Mouse (Mus musculus) MEL (cell line): Measurements from ENCODE around the gene Rgs19. TPM values are rescaled to one million over a fixed set of nuclear protein-coding genes. Genes with fewer than 3 reads are reported as not detected.

Source experiments
- DNase-seq: peaks from one replicate; pipeline ENCODE4 v3.0.0; 2011; ENCODE audit warnings: low read depth, low spot score
- H3K27ac ChIP-seq: 2 replicates; pipeline ENCODE4 v1.5.1; 2012; ENCODE audit warnings: low read depth, mild to moderate bottlenecking, control low read depth, low read length, moderate library complexity; ENCODE audit not compliant: control insufficient read depth
- H3K27me3 ChIP-seq, 2 experiments: fragments of 150-350 bp in 1 of 2; sonication (generic) in 1 of 2; 2 replicates each; pipeline ENCODE4 v1.6.1; 2012; ENCODE audit warnings: low read length in 2 of 2, mild to moderate bottlenecking in 2 of 2, improper control_type of control experiment in 1 of 2, moderate library complexity in 1 of 2; ENCODE audit not compliant: insufficient read depth in 2 of 2, control insufficient read depth in 1 of 2
- H3K36me3 ChIP-seq, 2 experiments: 2 replicates each; pipeline ENCODE4 v1.6.1; 2012 to 2014; ENCODE audit warnings: low read length in 2 of 2, improper control_type of control experiment in 1 of 2, inconsistent platforms in 1 of 2, mild to moderate bottlenecking in 1 of 2; ENCODE audit not compliant: insufficient read depth in 2 of 2, control insufficient read depth in 1 of 2
- H3K4me1 ChIP-seq, 2 experiments: fragments of 150-350 bp in 1 of 2; sonication (generic) in 1 of 2; 2 replicates each; pipeline ENCODE4 v1.6.1; 2012; ENCODE audit warnings: low read length in 2 of 2, improper control_type of control experiment in 1 of 2, mild to moderate bottlenecking in 1 of 2; ENCODE audit not compliant: insufficient read depth in 2 of 2, control insufficient read depth in 1 of 2
- H3K4me3 ChIP-seq, 2 experiments: fragments of 150-350 bp in 1 of 2; sonication (generic) in 1 of 2; 2 replicates each; pipeline ENCODE4 v1.5.1; 2012; ENCODE audit warnings: low read depth in 2 of 2, low read length in 2 of 2, mild to moderate bottlenecking in 2 of 2, moderate library complexity in 2 of 2, control low read depth in 1 of 2, improper control_type of control experiment in 1 of 2; ENCODE audit not compliant: control insufficient read depth in 1 of 2, insufficient read depth in 1 of 2
- H3K79me2 ChIP-seq: 2 replicates; pipeline ENCODE4 v1.6.1; 2012; ENCODE audit warnings: mild to moderate bottlenecking, low read length, moderate library complexity; ENCODE audit not compliant: control insufficient read depth, poor library complexity, insufficient read depth
- H3K9ac ChIP-seq: 2 replicates; pipeline ENCODE4 v1.6.1; 2012; ENCODE audit warnings: low read depth, mild to moderate bottlenecking, control low read depth, low read length, moderate library complexity; ENCODE audit not compliant: control insufficient read depth, poor library complexity, severe bottlenecking
- H3K9me3 ChIP-seq: fragments of 150-350 bp; sonication (generic); replicated peaks from 2 replicates; pipeline ENCODE4 v1.6.1; 2012; ENCODE audit warnings: mild to moderate bottlenecking, low read length, improper control_type of control experiment, moderate library complexity; ENCODE audit not compliant: insufficient read depth
- CHD2 ChIP-seq: IDR thresholded peaks from 2 replicates; pipeline ENCODE4 v1.6.1; 2011; ENCODE audit warnings: low read length, improper control_type of control experiment
- CTCF ChIP-seq, 3 experiments: IDR thresholded peaks in 2 of 3; conservative IDR thresholded peaks in 1 of 3; 2 replicates each; pipeline ENCODE4 v1.5.1; 2011 to 2012; ENCODE audit warnings: low read length in 3 of 3, low read depth in 2 of 3, mild to moderate bottlenecking in 2 of 3, improper control_type of control experiment in 1 of 3, inconsistent platforms in 1 of 3, mixed read lengths in 1 of 3, moderate library complexity in 1 of 3; ENCODE audit not compliant: control insufficient read depth in 1 of 3, insufficient read depth in 1 of 3, poor library complexity in 1 of 3, severe bottlenecking in 1 of 3
- E2F4 ChIP-seq: IDR thresholded peaks from 2 replicates; pipeline ENCODE4 v1.6.1; 2011; ENCODE audit warnings: low read depth, low read length, improper control_type of control experiment, borderline replicate concordance
- ELF1 ChIP-seq: IDR thresholded peaks from 2 replicates; pipeline ENCODE4 v1.6.1; 2014; ENCODE audit warnings: low read depth, mild to moderate bottlenecking, inconsistent platforms, low read length, improper control_type of control experiment, moderate library complexity
- EP300 ChIP-seq, 2 experiments: IDR thresholded peaks; 2 replicates each; pipeline ENCODE4 v1.6.1; 2011; ENCODE audit warnings: improper control_type of control experiment in 2 of 2, low read length in 2 of 2, low read depth in 1 of 2, mild to moderate bottlenecking in 1 of 2
- ETS1 ChIP-seq: IDR thresholded peaks from 2 replicates; pipeline ENCODE4 v1.6.1; 2012; ENCODE audit warnings: low read depth, mild to moderate bottlenecking, inconsistent platforms, low read length, improper control_type of control experiment, moderate library complexity
- GATA1 ChIP-seq: IDR thresholded peaks from 2 replicates; pipeline ENCODE4 v1.6.1; 2011; ENCODE audit warnings: low read depth, low read length, improper control_type of control experiment
- KAT2A ChIP-seq: conservative IDR thresholded peaks from 2 replicates; pipeline ENCODE4 v1.6.1; 2012; ENCODE audit warnings: low read depth, low read length, improper control_type of control experiment, inconsistent platforms
- MAX ChIP-seq: IDR thresholded peaks from 2 replicates; pipeline ENCODE4 v1.6.1; 2011; ENCODE audit warnings: low read length, improper control_type of control experiment
- MEF2A ChIP-seq: IDR thresholded peaks from 2 replicates; pipeline ENCODE4 v1.6.1; 2014; ENCODE audit warnings: low read depth, mild to moderate bottlenecking, inconsistent platforms, low read length, improper control_type of control experiment; ENCODE audit not compliant: poor library complexity, insufficient replicate concordance, severe bottlenecking; ENCODE audit errors: extremely low read depth
- MXI1 ChIP-seq: IDR thresholded peaks from 2 replicates; pipeline ENCODE4 v1.6.1; 2011; ENCODE audit warnings: mild to moderate bottlenecking, low read depth, low read length, improper control_type of control experiment
- NELFE ChIP-seq: IDR thresholded peaks from 2 replicates; pipeline ENCODE4 v1.6.1; 2011; ENCODE audit warnings: low read depth, low read length, improper control_type of control experiment
- NRF1 ChIP-seq: IDR thresholded peaks from 2 replicates; pipeline ENCODE4 v1.6.1; 2014; ENCODE audit warnings: low read depth, mild to moderate bottlenecking, inconsistent platforms, low read length, improper control_type of control experiment, moderate library complexity; ENCODE audit not compliant: poor library complexity, insufficient read depth, severe bottlenecking
- POLR2A ChIP-seq, 2 experiments: IDR thresholded peaks; 2 replicates each; pipeline ENCODE4 v1.6.1; 2011 to 2012; ENCODE audit warnings: low read length in 2 of 2, mild to moderate bottlenecking in 2 of 2, control low read depth in 1 of 2, improper control_type of control experiment in 1 of 2, low read depth in 1 of 2, moderate library complexity in 1 of 2; ENCODE audit not compliant: control insufficient read depth in 1 of 2, insufficient read depth in 1 of 2, poor library complexity in 1 of 2
- POLR2AphosphoS2 ChIP-seq: IDR thresholded peaks from 2 replicates; pipeline ENCODE4 v1.6.1; 2011; ENCODE audit warnings: low read length, improper control_type of control experiment
- SIN3A ChIP-seq: IDR thresholded peaks from 2 replicates; pipeline ENCODE4 v1.6.1; 2012; ENCODE audit warnings: low read length, improper control_type of control experiment, inconsistent platforms
- TAL1 ChIP-seq: IDR thresholded peaks from 2 replicates; pipeline ENCODE4 v1.6.1; 2012; ENCODE audit warnings: mild to moderate bottlenecking, inconsistent platforms, low read length, moderate library complexity, mixed read lengths
- USF1 ChIP-seq: IDR thresholded peaks from 2 replicates; pipeline ENCODE4 v1.6.1; 2014; ENCODE audit warnings: low read depth, mild to moderate bottlenecking, inconsistent platforms, low read length, improper control_type of control experiment, moderate library complexity
- USF2 ChIP-seq, 2 experiments: IDR thresholded peaks; 2 replicates each; pipeline ENCODE4 v1.6.1; 2011 to 2012; ENCODE audit warnings: improper control_type of control experiment in 2 of 2, low read length in 2 of 2, borderline replicate concordance in 1 of 2, inconsistent platforms in 1 of 2, low read depth in 1 of 2, mild to moderate bottlenecking in 1 of 2; ENCODE audit not compliant: insufficient read depth in 1 of 2
- ZMIZ1 ChIP-seq: IDR thresholded peaks from 2 replicates; pipeline ENCODE4 v1.6.1; 2012; ENCODE audit warnings: low read depth, mild to moderate bottlenecking, inconsistent platforms, low read length, improper control_type of control experiment, moderate library complexity
- polyA plus RNA-seq, 2 experiments: library from polyadenylated mRNA; stranded (reverse) in 1 of 2; unstranded in 1 of 2; fragments of >175 nt in 1 of 2; fragments of >200 nt in 1 of 2; gene quantifications; 2 replicates each; pipeline versions ENCODE4 v1.2.1 to v1.2.4; 2012; ENCODE audit warnings: low replicate concordance in 2 of 2, low read depth in 1 of 2; ENCODE audit not compliant: insufficient read length in 2 of 2, insufficient read depth in 1 of 2, missing spikeins in 1 of 2
- total RNA-seq: library from RNA; depleted of rRNA; stranded (reverse); fragments of 300-350 nt; gene quantifications from 2 replicates; pipeline ENCODE4 v1.2.3, GENCODE M21; 2012

The Rgs19 gene
- total and polyA plus RNA-seq, 3 experiments, result 46.2 to 157 TPM; not detected in 1

DNA sequence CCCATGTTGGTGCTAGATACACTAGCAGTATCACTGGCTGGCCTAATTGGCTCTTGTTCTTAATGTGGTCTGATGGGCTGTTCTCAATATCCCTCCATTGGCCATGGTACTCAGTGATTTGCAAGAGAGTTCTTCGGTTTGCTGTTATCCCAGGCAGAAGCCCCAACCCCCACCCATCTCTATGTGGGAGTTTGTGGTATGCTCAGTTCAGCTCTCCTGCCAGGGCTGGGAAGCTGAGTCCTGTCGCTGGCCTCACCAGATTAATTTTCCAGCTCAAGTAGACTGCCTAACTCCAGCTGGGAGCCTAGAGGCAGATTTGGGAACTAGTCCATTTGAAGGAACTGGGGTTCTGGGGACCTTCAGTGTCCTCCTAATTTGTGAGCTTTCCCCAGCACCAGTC lies 36.3 kb downstream of the Rgs19 start:
- H3K9me3 ChIP-seq, result no peaks in the 10 kb centered on the region
- H3K79me2 ChIP-seq, result no peaks in the 10 kb centered on the region
- H3K4me1 ChIP-seq, result peaks cover 0 to 2% of the 10 kb centered on the region in 2 experiments; a peak in 1 of 4 replicates
- no peak overlapping the region for H3K4me3 ChIP-seq
- no peak for DNase-seq
- peaks cover 0 to 4% of the 10 kb centered on the region in 2 experiments; a peak in 2 of 4 replicates for H3K36me3 ChIP-seq
- no peak overlapping the region for H3K27ac ChIP-seq
- TF ChIP-seq MEF2A, result no peak
- TF ChIP-seq, all 39 proteins: peak for 0
- Histone ChIP-seq H3K9ac (no peak overlapping the region), H3K27me3 (no peaks in the 10 kb centered on the region)

DNA sequence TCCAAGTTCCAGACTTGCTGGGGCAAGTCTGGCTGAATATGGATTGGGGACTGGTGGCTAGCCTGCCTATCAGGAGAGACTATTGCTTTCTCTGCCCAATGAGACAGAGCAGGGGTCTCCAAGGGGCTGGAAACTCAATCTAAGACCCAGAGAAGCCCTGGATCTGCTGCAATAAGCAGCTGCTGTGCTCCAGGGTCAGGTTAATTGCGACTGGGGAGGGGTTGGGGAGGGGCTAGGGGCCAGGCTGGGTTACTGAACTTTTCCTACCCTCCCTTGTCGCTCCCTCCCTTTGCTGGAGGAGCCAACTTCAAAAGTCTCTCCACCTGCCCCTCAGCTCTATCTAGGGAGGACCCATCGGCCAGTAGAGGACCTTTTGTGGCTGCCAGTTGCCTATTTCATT lies 37.0 kb downstream of the Rgs19 start, which contains the start of gene Gm29797:
TSS of gene Gm29797 (plus strand) at position 301 of the 400 bp plus-strand sequence.
- no peak for DNase-seq
- H3K79me2 ChIP-seq, result no peaks in the 10 kb centered on the region
- H3K4me1 ChIP-seq, result peaks cover 0 to 2% of the 10 kb centered on the region in 2 experiments; a peak in 1 of 4 replicates
- no peak within 1 kb of the TSS for H3K4me3 ChIP-seq
- no peaks in the 10 kb centered on the region for H3K9me3 ChIP-seq
- no peaks in the 10 kb centered on the region for H3K27me3 ChIP-seq
- H3K9ac ChIP-seq, result no peak within 1 kb of the TSS
- H3K36me3 ChIP-seq, result peaks cover 0 to 6% of the 10 kb centered on the region in 2 experiments; a peak in 2 of 4 replicates
- TF ChIP-seq CTCF (IDR thresholded peaks at IDR 0.05 in 2 of 3, conservative IDR thresholded peaks at IDR 0.05 in 1 of 3; ENCODE audit: control insufficient read depth in 1 of 3, insufficient read depth in 1 of 3, low read depth in 2 of 3, low read length in 3 of 3, poor library complexity in 1 of 3, severe bottlenecking in 1 of 3), result no peak
- TF ChIP-seq POLR2AphosphoS2, result no peak
- no peak for TF ChIP-seq GATA1
- no peak for TF ChIP-seq E2F4
- no peak for TF ChIP-seq ETS1
- no peak for TF ChIP-seq CHD2
- TF ChIP-seq MXI1, result no peak
- no peak for TF ChIP-seq ELF1
- no peak for TF ChIP-seq USF2 (IDR thresholded peaks at IDR 0.05; ENCODE audit: borderline replicate concordance in 1 of 2, insufficient read depth in 1 of 2, low read depth in 1 of 2, low read length in 2 of 2)
- no peak for TF ChIP-seq KAT2A
- no peak for TF ChIP-seq TAL1
- no peak for TF ChIP-seq NELFE
- TF ChIP-seq POLR2A (IDR thresholded peaks at IDR 0.05; ENCODE audit: control insufficient read depth in 1 of 2, insufficient read depth in 1 of 2, low read depth in 1 of 2, low read length in 2 of 2, poor library complexity in 1 of 2), result no peak
- no peak for TF ChIP-seq MAX
- no peak for TF ChIP-seq USF1
- H3K27ac ChIP-seq, result no peak within 1 kb of the TSS

DNA sequence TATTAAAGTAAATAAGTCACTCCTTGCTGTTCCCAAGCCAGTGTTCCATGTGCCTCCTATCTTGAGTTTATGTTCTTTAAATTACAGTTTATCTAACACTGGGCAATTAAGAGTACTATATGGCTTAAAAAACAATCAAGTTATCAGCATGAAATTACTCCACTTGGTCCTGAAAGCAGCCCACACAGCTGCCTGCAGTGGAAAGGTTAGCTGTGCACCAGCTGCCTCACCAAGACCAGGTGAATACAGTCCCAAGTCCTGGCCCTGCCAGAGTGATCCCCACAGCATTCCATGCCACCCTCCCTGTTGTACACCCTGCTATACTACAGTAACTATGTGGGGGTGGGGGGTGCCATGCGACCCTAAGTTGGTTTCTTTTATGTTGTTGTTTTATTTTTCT lies 40.3 kb downstream of the Rgs19 start:
- DNase-seq, result no peak
- Histone ChIP-seq H3K27me3 (no peaks in the 10 kb centered on the region), H3K9me3 (no peaks in the 10 kb centered on the region), H3K4me3 (no peak overlapping the region), H3K4me1 (no peaks in the 10 kb centered on the region), H3K27ac (no peak overlapping the region), H3K79me2 (no peaks in the 10 kb centered on the region), H3K36me3 (peaks cover 0 to 15% of the 10 kb centered on the region in 2 experiments; a peak in 2 of 4 replicates), H3K9ac (no peak overlapping the region)
- TF ChIP-seq NRF1, result no peak
- no peak for TF ChIP-seq EP300 (IDR thresholded peaks at IDR 0.05; ENCODE audit: low read depth in 1 of 2, low read length in 2 of 2)
- TF ChIP-seq ZMIZ1, result no peak
- TF ChIP-seq SIN3A, result no peak
- TF ChIP-seq TAL1, result no peak
